Mouse (Mus musculus): ENCODE data around the gene Gm20661. TPM values are rescaled to one million over a fixed set of nuclear protein-coding genes. Genes with fewer than 3 reads are reported as not detected.
"Not testable (repeated sequence)": the region's sequence is repeated elsewhere in the genome, so short reads cannot be mapped to it uniquely, and the experiment has no call there.

The Gm20661 gene
- total RNA-seq, 2 experiments from 2014 or later, result 1.1 to 1.4 TPM

DNA sequence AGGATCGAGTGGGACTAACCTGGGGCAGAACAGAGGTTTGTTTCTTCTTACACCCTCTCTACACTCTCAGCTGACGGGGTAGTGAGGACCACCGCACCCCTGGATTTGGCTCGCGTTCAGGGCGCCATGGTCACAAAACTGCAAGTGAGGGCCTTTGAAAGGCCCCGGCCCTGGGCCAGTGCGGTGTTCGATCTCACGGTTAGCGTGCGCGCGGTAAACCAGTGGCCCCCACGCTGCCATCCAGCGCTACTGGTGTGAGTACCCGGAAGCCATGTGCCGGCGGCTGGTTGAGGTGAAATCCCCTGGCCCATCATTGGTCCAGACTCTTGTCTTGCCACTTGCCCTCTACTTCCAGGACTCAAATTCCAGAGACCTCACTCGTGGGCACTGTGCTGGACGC, 12.7 kb downstream of the Gm20661 start:
- DNase-seq (ENCODE audit: low spot score in 2 of 2), result no peak

DNA sequence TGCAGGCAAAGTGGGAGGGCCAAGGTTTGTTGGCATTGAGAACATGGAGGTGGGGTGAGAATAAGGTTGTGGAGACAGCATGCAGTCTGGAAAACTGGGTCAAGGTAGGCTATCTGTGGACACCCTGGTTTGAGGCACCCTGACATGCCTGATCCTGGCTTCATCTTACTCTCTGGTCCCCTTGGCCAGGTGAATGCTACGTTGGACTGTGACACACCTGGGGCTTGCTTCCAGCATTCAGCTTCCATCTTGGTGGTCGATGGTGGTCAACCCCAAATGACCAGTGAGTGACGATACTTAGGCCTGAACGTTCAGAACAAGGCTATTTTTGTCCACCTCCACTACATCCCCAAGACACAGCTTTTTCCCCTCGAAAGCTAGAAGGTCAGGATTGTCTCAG, 13.2 kb downstream of the Gm20661 start, which contains the start of gene Gm20662:
Gene Gm20662, plus strand, starts transcription at position 301 of the 400 bp plus-strand sequence.
- DNase-seq (ENCODE audit: low spot score in 2 of 2), result no peak

DNA sequence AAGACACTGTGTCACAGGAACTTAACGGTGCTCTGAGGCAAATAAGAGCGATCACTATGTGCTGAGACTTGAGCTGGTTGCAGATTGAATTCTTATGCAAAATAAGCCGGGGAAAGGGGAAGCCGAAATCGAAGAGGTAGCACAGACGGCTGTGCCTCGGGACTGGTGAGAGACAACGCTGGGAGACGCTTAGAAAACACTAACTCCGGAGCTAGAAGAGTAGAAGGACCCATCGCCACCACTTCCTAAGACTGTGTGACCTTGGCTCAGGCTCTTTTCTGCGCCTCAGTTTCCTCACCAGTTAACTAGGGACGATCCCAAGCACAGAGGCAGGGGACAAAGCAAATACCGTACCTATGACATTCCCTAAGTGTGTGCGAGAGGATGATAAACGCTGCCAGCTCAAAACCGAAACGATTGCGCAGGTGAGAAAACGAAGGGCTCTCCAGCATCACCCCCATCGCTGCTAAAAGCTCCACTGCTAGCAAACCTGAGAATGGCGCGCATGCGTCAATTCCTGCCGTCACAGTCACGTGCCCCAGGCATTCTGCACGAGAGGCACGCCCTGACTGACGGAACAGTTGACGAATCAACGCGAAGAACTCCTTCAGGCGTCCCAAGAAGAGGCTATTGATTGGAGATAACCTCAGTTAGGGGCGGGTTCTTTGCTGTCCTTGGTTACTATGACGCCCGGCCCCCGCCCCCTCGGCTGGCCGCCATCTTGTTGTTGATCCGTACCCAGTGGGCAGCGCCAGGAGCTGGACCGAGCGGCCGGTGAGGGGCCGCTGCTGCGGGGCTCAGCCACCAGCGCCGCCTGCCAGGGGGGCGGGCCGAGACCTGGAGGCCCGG, 19.3 kb downstream of the Gm20661 start, which contains the start of gene Ip6k1:
Gene Ip6k1, plus strand, starts transcription at position 580 of the 849 bp plus-strand sequence.
- DNase-seq (ENCODE audit: low spot score in 2 of 2), result peak; percentile 98 to 99

DNA sequence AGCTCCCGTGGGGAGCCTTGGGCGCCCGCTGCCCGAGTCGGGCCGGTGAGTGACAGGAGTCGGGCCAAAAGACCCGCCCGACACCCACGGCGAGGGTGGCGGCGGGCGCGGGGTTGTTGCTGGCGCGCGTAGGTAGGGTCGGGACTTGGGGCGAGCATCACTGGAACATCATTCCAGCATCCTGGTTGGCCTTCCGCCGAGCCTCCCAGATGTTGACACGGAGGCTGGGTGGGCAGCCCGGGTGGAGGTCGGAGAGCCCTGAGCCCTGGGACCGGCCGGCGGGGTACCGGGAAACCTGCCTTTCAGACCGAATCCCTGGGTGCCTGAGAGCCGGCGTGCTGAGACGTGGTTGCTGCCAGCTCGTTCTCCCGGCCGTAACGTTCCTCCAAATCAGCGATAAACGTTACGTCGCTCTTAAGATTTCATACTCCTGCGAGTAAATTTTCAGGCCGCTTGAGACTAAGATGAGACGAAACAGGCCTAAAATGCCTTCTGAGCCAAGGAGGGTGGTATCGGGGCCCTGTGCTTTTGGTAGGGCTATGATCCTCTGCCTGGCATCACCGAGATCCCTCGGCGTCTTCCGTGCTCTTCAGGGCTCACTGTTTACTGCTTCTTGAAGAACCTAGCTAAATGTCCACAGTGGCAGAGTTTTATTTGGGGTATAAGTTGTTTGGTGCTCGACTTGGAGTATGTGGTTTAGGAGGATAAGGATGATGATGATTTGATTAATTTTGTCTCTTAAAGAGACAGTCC, 20.1 kb downstream of the Gm20661 start:
- DNase-seq (ENCODE audit: low spot score in 2 of 2), result no peak

DNA sequence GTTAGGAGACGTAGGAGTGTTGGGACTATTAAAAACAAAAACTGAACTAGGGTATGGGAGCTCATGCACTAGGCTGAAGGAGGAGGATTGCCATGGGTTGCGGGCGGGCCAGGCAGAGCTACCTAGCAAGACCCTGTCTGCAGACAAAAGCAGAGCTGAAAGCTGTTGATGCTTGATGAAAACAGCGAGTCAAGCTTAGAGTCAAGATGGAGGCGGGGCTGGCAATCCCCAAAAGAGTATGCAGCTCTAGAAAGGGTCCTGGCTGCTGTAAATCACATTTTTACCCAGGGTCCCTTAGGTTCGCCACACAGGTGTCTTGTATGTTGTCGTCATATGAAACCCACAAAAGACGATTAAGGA, 20.7 kb downstream of the Gm20661 start:
- DNase-seq (ENCODE audit: low spot score in 2 of 2), result no peak

DNA sequence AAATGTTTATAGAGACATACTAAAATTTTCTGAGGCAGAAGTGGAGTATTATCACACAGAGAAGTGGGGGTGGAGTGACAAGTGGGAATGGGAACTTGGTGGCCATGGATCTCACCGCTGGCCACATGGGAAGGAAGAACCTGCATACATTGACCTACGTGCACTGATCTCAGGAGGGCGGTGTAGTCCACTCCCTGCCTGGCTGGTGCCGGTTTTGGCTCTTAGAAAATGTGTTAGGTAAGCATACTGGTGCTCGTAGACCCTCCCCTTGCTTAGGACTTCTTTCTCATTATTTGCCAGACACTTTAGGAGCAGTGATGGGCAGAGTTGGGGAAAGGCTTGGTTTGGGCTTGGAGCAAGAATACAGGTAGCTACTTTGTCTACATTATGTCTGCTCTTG, 25.2 kb downstream of the Gm20661 start:
- no peak for DNase-seq (ENCODE audit: low spot score in 2 of 2)

DNA sequence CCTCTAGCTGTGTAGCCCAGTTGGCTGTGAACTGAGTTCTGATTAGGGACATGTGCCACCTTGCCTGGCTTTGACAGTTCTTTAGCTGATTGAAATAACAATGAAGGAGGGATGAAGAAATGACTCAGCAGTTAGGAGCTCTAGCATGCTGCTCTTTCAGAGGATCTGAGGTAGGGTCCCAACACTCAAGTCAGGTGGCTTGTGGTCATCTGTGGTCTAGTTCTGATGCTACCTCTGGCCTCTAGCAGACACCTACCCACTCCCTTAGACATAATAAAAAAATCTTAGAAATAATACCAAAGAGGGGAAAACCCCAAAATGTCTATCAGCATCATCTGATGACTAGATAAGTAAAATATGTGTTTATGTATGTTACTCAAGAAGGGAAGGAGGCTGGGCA, 27.5 kb downstream of the Gm20661 start:
- DNase-seq (ENCODE audit: low spot score in 2 of 2), result no peak

DNA sequence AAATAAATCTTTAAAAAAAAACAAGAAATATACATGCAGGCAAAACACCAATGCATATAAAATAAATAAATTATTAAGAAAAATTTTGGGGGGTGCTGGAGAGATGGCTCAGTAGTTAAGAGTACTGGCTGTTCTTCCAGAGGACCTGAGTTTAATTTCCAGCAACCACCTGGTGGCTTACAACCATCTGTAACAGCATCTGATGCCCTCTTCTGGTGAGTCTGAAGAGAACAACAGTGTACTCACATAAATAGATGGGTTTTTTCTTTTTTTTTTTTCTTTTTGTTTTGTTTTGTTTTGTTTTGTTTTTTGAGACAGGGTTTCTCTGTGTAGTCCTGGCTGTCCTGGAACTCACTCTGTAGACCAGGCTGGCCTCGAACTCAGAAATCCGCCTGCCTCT, 30.7 kb downstream of the Gm20661 start:
- DNase-seq (ENCODE audit: low spot score in 2 of 2), result not testable (repeated sequence)

DNA sequence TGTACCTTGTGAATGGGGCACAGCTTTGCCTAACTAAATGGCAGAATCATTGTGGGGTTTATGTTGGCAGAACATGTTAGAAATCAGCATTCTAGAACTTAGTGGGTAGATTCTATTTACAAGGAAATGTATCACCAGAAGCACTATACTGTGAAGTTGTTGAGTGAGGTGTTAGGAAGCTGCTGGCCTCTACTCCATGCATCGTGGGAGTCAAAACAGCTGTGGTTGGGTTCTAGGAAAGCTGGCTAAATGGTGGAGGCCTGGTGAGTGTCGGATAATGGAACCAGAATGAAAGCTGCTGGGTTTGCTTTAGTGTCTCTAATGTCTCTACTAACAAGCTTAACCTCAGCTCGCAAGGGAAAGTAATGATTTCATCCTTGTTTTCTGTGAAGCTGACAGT, 34.3 kb downstream of the Gm20661 start:
- DNase-seq (ENCODE audit: low spot score in 2 of 2), result no peak

DNA sequence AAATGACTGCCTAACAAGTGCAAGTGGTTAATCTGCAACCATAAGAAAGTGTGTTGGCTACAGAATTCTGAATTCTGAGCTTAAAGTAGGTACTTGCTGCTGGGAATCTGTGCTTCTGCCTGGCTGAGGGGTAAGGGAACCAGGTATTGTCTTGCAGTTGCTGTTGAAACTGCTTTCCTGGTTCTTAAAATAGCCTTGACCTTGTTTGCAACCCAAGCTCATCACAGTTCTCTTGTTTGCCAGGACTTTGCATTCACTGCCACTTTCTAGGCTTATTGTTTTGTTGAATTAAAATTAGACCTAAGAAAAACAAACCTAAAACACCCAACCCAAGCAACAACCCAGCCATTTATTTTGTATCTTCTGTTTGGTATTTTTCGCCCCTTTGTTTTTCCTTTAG, 37.9 kb downstream of the Gm20661 start:
- DNase-seq (ENCODE audit: low spot score in 2 of 2), result no peak

DNA sequence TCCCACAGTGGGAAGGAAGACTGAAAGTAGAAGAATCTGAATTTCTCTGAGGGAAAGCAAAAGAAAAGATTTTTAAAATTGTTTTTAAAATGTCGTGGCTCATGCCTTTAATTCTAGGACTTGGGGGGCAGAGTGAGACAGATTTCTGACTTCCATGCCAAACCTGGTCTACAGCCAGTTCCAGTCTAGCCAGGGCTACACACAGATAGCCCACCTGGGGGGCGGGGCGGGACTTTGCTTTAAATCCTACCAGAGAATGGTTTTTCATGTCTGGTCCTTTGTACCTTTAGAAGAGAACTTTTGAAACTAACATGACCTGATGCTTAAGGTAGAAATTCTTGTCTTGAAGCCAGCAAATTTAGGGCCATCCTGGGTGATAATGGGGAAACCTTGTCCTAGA, 40.4 kb downstream of the Gm20661 start:
- DNase-seq (ENCODE audit: low spot score in 2 of 2), result no peak

DNA sequence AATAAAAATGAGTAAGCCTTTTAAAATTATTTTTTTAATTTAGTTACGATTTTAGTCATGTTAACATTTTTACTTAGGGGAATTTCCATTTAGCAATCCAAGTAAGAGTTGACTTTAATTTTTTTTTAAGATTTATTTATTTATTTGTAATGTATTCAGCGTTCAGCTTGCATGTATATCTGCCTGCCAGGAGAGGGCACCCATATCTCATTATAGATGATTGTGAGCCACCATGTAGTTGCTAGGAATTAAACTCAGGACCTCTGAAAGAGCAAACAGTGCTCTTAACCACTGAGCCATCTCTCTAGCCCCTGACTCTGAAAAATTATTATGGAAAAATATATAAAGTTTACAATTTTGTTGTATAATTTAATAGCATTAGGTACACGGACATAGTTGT, 43.7 kb downstream of the Gm20661 start:
- DNase-seq (ENCODE audit: low spot score in 2 of 2), result no peak

DNA sequence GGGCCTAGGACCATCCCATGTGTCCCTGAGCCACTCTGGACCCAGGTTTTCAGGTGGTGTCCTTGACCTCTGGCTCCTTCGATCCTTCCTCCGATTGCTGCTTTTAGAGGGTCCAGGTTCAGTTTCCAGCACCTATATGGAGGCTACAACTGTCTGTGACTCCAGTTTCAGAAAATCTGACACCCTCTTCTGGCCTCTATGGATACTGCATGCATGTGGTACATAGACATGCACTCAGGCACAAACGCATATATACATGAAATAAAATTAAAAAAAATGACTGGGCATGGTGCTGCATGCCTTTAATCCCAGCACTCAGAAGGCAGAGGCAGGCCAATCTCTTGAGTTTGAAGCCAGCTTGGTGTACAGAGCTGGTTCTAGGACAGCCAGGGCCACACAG, 45.0 kb downstream of the Gm20661 start:
- DNase-seq (ENCODE audit: low spot score in 2 of 2), result no peak

DNA sequence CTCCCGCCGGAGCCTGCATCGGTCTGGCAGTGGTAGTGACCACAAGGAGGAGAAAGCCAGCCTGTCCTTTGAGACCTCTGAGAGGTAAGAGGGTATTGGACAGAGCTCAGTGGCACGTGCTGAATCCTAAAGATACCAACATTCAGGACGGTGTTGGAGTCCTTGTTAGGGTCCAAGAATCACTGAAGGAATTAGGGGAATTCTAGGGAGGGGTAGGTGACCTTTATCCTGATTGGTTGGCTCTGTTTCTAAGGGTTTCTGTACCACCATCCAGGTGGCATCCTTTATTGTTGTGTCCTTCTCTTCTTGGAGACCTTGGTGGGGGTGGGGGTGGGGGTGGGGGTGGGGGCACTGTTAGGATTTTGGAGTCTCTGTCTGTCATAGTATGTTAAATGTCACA, 49.3 kb downstream of the Gm20661 start:
- DNase-seq (ENCODE audit: low spot score in 2 of 2), result no peak

DNA sequence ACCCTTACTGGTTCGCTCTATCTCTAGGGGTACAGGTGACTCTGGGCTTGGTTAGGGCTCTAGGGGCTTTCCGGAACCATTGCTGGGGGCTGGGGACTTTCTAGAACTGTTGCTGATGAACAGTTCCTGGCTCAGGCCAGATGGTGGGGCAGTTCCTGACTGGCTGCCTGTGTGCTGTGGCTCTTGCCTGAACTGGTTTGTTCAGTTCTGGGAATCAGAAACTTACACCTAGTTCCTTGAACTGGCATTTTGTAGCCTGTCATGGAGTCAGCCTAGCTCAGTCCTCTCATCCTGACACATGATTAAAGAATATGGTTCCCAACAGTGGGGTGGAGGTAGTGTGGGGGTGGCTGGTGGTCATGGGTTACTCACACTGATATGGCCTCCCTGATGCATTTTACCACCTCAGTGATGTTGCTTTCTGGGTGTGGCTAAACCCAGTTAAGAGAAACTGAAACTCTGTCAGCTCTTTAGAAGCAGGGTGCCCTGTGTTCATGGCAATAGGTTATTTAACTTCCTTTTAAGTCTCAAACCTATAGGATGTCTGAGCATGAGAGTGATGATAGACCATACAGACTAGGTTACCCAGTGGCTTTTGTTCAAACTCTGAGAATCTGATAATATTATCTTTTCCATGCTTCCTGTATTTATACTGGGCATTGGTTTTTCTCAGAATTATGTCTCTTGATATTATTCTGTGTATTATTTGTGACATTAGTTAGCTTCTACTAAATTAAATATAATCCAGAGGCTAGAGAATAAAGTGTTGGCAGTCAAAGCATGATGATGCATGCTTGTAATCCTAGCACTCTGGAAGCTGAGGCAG, 52.7 kb downstream of the Gm20661 start:
- DNase-seq (ENCODE audit: low spot score in 2 of 2), result no peak

Other genes starting within 250 kb of the Gm20661 start
- 100 to 1,000 TPM; 152 to 155 TPM for gene Rbm5, start 212.1 kb upstream of the Gm20661 start, total RNA-seq (2021)
- gene Rbm6, start 109.8 kb upstream of the Gm20661 start, total RNA-seq (2021), result 10 to 100 TPM; 56.4 to 61.8 TPM
- gene Mon1a, start 94.9 kb upstream of the Gm20661 start, total RNA-seq (2021), result 10 to 100 TPM; 11.8 to 11.9 TPM
- gene Mst1r, start 76.2 kb upstream of the Gm20661 start, total RNA-seq (2021), result 10 to 100 TPM; 10.8 to 15.7 TPM
- gene Actl11, start 54.6 kb upstream of the Gm20661 start, total RNA-seq (2021), result not detected
- gene Camkv, start 47.4 kb upstream of the Gm20661 start, total RNA-seq (2021), result 1 to 10 TPM; 3.5 to 4.0 TPM
- gene Traip, start 32.9 kb upstream of the Gm20661 start, total RNA-seq (2021), result 10 to 100 TPM; 14.4 to 16.3 TPM
- 10 to 100 TPM; 21.8 to 32.0 TPM for gene Uba7, start 7.6 kb upstream of the Gm20661 start, total RNA-seq (2021)
- gene Inka1, start 2.8 kb downstream of the Gm20661 start, total RNA-seq (2021), result 10 to 100 TPM; 16.0 to 16.6 TPM
- gene Cdhr4, start 9.4 kb downstream of the Gm20661 start, total RNA-seq (2021), result 1 to 10 TPM; 2.9 to 5.4 TPM
- gene Gm20662, start 13.3 kb downstream of the Gm20661 start, total RNA-seq (2021), result 1 to 10 TPM in 1 of 2 experiments, under 1 TPM in 1; 0.53 to 1.3 TPM
- gene Ip6k1, start 19.4 kb downstream of the Gm20661 start, total RNA-seq (2021), result 100 to 1,000 TPM; 123 to 128 TPM
- gene Gmppb, start 66.2 kb downstream of the Gm20661 start, total RNA-seq (2021), result 10 to 100 TPM; 16.2 to 18.4 TPM
- gene Amigo3, start 70.1 kb downstream of the Gm20661 start, total RNA-seq (2021), result 1 to 10 TPM; 3.0 to 3.7 TPM
- 10 to 100 TPM in 1 of 2 experiments, under 1 TPM in 1; 0.67 to 10.3 TPM for gene Mst1, start 97.4 kb downstream of the Gm20661 start, total RNA-seq (2021)
- 10 to 100 TPM; 73.2 to 76.8 TPM for gene Rnf123, start 100.3 kb downstream of the Gm20661 start, total RNA-seq (2021)
- gene Apeh, start 111.5 kb downstream of the Gm20661 start, total RNA-seq (2021), result 100 to 1,000 TPM in 1 of 2 experiments, 10 to 100 TPM in 1; 93.0 to 110 TPM
- gene Bsn, start 207.3 kb downstream of the Gm20661 start, total RNA-seq (2021), result 1 to 10 TPM; 3.9 to 4.4 TPM

All from adrenal gland, postnatal 4 days (tissue).